Mouse (Mus musculus) hindbrain, embryonic 12.5 days (tissue): ENCODE measurements at regions not wholly inside any gene's neighbourhood (a gene's known extent, or its start where the extent isn't known, plus 50 kb on each side); places are given as distances from the start of the nearest gene placed in this dataset.

Experiments
- ATAC-seq: fragments of 200-750 bp; cut with Nextera tagmentation; 2 replicates; pipeline ENCODE4 v1.8.0; 2017; ENCODE audit warnings: moderate TSS enrichment; ENCODE audit not compliant: low FRiP score
- H3K27ac ChIP-seq: fragments of 300-500 bp; sonication (generic); 2 replicates; pipeline ENCODE4 v1.5.1; 2016; ENCODE audit warnings: mild to moderate bottlenecking
- H3K27me3 ChIP-seq: fragments of 300-500 bp; sonication (generic); 2 replicates; pipeline ENCODE4 v1.6.1; 2016; ENCODE audit warnings: mild to moderate bottlenecking
- H3K36me3 ChIP-seq: fragments of 300-500 bp; sonication (generic); 2 replicates; pipeline ENCODE4 v1.6.1; 2016; ENCODE audit warnings: mild to moderate bottlenecking
- H3K4me1 ChIP-seq: fragments of 300-500 bp; sonication (generic); 2 replicates; pipeline ENCODE4 v1.6.1; 2016
- H3K4me2 ChIP-seq: fragments of 300-500 bp; sonication (generic); replicated peaks from 2 replicates; pipeline ENCODE4 v1.6.1; 2016; ENCODE audit warnings: mild to moderate bottlenecking
- H3K4me3 ChIP-seq: fragments of 300-500 bp; sonication (generic); 2 replicates; pipeline ENCODE4 v1.5.1; 2016; ENCODE audit warnings: mild to moderate bottlenecking
- H3K9ac ChIP-seq: fragments of 300-500 bp; sonication (generic); 2 replicates; pipeline ENCODE4 v1.6.1; 2016; ENCODE audit warnings: mild to moderate bottlenecking, moderate library complexity
- H3K9me3 ChIP-seq: fragments of 300-500 bp; sonication (generic); replicated peaks from 2 replicates; pipeline ENCODE4 v1.6.1; 2016; ENCODE audit warnings: mild to moderate bottlenecking
- WGBS: fragments of 180-500 bp; shearing (Covaris S2); methylation state at CpG from one replicate; pipeline ENCODE4 v1.1.7; 2016; 5-methylcytosine and 5-hydroxymethylcytosine counted together

DNA sequence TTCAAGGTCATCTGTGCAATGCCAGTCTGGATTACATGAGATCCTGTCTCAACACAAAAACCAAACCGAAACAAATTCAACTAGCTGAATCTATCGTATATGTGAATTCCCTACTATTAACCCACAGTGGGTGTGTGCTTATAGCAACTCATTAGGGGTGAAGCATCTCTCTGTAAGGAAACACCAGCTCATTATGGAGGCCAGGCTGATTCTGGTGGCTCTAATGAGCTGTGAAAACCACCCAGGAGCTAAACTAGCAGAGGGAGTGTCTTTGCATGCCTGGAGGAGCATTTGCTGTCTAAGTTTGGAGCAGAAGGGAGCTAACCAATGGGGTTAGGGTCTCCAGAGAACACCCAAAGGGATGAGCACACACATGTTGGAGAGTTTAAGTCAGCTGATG is 54.1 kb upstream of the Adamts2 start:
- Histone ChIP-seq H3K9me3 (no peaks in the 10 kb centered on the region), H3K9ac (no peak overlapping the region), H3K27ac (no peak overlapping the region), H3K4me3 (no peak overlapping the region), H3K4me1 (no peaks in the 10 kb centered on the region), H3K36me3 (no peaks in the 10 kb centered on the region), H3K4me2 (no peak overlapping the region), H3K27me3 (no peaks in the 10 kb centered on the region)
- ATAC-seq = no peak
- WGBS = 74% methylated on average over 2 of the region's 2 CpGs

DNA sequence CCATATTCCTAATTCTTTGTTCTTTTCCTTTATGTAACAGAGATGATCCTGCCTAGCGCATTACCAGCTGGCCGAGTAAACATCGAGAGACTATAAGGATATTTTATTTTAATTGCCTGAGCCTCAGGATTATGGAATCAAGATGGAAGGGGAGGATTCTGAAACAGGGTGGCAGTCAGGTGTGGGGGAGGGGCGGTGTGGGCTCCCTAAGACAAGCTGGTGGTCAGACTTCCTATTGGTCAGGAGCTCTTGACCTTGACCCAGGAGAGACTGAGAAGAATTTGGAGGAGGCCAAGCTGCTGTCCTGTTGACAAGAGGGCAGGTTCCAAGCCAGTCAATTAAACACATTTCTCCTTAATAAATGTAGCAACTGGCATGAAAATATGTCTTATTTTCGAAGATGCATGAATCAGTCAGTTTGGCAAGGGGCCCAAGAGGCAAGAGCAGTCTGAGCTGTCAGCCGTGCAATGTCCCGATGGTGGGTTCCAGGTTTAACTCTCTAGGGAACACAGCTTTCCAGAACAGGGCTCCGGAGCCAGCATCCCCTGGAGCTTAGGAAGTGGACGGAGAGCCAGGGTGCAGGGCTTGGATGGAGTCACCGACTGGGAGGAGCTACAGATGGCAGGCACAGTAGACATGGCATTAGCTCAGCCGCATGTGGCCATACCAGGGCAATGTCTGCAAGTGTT is 55.3 kb upstream of the Adamts2 start:
- no peak overlapping the region for H3K4me2 ChIP-seq
- no peaks in the 10 kb centered on the region for H3K4me1 ChIP-seq
- 88% methylated on average over 11 of the region's 11 CpGs for WGBS
- no peak overlapping the region for H3K27ac ChIP-seq
- H3K27me3 ChIP-seq = no peaks in the 10 kb centered on the region
- no peak for ATAC-seq
- no peaks in the 10 kb centered on the region for H3K9me3 ChIP-seq
- no peak overlapping the region for H3K9ac ChIP-seq
- H3K4me3 ChIP-seq = no peak overlapping the region
- no peaks in the 10 kb centered on the region for H3K36me3 ChIP-seq

DNA sequence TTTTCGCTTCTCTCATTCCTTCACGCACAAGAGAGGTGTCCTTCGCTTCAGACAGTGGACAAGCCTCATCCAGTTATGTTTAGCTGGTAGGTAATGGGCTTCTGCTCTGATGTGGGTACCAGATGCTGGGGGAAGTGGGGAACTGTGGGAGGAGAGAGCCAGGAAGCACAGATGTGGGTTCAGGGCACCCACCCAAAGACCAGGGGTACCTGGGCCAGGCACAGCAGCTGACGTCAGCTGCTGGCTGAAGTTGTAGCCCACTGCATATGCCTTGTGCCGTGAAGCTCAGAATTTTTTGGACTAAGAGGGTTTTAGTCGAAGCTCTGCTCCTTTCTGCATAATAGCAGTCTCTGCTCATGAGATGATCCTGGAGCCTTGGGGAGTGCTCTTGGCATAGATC is 56.5 kb upstream of the Adamts2 start:
- Histone ChIP-seq H3K27me3 (no peaks in the 10 kb centered on the region), H3K36me3 (no peaks in the 10 kb centered on the region), H3K9ac (no peak overlapping the region), H3K4me2 (no peak overlapping the region), H3K27ac (no peak overlapping the region), H3K4me1 (no peaks in the 10 kb centered on the region), H3K4me3 (no peak overlapping the region), H3K9me3 (no peaks in the 10 kb centered on the region)
- no peak for ATAC-seq
- 88% methylated on average over 6 of the region's 6 CpGs for WGBS

DNA sequence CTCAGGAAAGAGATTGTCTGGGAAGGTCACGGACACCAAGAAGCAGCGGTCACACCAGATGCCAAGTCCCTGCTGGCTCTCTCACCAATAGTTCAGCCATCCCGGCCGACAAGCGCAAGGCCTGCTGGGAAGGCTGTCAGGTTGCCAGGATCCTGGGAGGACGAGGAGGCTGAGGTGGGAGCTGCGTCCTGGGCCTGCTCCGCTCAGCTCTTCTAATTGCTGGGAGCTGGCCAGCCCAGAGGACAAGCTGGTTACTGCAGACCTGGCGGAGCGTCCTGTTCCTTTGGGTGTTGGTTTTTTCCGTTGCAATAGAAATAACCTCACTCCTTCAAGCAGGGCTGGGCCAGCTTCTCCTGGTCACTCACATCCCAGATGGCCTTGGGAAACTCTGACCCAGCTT is 61.7 kb upstream of the Adamts2 start:
- H3K4me3 ChIP-seq = no peak overlapping the region
- H3K9me3 ChIP-seq = no peaks in the 10 kb centered on the region
- H3K4me2 ChIP-seq = no peak overlapping the region
- 87% methylated on average over 11 of the region's 11 CpGs for WGBS
- no peaks in the 10 kb centered on the region for H3K27me3 ChIP-seq
- H3K36me3 ChIP-seq = no peaks in the 10 kb centered on the region
- no peaks in the 10 kb centered on the region for H3K4me1 ChIP-seq
- no peak overlapping the region for H3K27ac ChIP-seq
- H3K9ac ChIP-seq = no peak overlapping the region
- ATAC-seq = no peak

DNA sequence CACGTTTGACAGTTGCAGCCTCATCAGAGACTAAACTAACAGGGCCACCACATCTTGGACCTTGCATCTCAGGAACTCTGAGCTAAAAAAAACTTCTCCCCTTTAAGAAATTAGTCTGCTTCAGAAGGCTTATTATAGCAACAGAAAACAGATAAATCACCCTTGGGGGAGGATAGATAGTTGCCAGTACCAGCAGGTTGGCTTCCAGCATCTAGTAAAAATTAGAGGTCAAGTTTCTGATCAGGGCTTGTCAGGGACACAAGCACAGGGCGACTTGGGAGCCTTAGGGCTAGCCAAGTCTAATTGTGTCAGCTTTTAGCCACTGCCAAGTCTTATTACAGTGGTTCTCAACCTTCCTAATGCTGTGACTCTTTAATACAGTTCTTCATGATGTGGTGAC is 67.6 kb upstream of the Adamts2 start:
- Histone ChIP-seq H3K4me3 (no peak overlapping the region), H3K9ac (no peak overlapping the region), H3K27ac (no peak overlapping the region), H3K9me3 (no peaks in the 10 kb centered on the region), H3K4me1 (no peaks in the 10 kb centered on the region), H3K36me3 (no peaks in the 10 kb centered on the region), H3K4me2 (no peak overlapping the region), H3K27me3 (no peaks in the 10 kb centered on the region)
- ATAC-seq = no peak
- WGBS = 46% methylated on average over 2 of the region's 2 CpGs

DNA sequence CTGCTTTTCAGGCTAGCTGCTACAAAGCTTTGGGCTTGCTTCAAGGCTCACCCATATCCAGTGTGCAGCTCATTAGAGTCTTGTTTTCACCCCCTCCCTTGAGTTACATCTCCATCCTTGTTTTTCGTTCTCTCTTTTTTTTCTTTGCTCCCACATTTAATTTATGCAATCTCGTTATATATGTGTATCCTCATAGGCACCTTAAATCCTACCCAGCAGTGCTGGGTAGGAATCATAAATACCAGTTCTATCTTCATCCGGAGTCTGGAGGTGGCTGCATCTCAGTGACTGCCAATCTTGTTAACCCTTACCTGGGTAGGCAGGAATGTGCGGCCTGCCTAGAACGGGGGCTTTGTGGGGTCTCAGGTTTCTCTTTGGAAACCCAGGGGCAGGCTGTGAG is 74.0 kb upstream of the Adamts2 start:
- no peaks in the 10 kb centered on the region for H3K4me1 ChIP-seq
- H3K9ac ChIP-seq = no peak overlapping the region
- 72% methylated on average over 5 of the region's 5 CpGs for WGBS
- no peak overlapping the region for H3K4me3 ChIP-seq
- H3K27ac ChIP-seq = no peak overlapping the region
- H3K36me3 ChIP-seq = no peaks in the 10 kb centered on the region
- no peak overlapping the region for H3K4me2 ChIP-seq
- no peaks in the 10 kb centered on the region for H3K27me3 ChIP-seq
- ATAC-seq = no peak
- H3K9me3 ChIP-seq = no peaks in the 10 kb centered on the region

DNA sequence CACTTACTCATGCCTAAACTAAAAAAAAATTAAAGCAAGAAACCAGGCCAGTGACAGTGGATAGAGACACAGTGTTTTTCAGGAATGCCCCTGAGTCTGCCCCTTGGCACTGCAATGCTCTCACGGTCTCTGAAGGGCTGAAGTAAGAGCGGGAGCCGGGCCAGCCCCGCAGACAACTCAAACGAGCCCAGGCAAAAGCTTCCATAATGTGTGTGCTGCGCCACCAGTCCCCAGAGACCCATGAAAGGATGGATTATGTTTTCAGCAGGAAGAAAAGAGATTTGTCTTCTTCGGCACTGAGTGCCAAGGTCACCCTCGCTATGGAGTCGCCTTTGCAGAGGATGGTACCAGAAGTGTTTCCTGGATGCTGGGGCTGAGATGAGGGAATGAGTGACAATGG is 81.7 kb upstream of the Adamts2 start:
- H3K4me3 ChIP-seq = no peak overlapping the region
- no peak overlapping the region for H3K9ac ChIP-seq
- no peak for ATAC-seq
- H3K9me3 ChIP-seq = no peaks in the 10 kb centered on the region
- no peaks in the 10 kb centered on the region for H3K36me3 ChIP-seq
- H3K4me2 ChIP-seq = no peak overlapping the region
- H3K27ac ChIP-seq = no peak overlapping the region
- H3K27me3 ChIP-seq = no peaks in the 10 kb centered on the region
- 77% methylated on average over 9 of the region's 9 CpGs for WGBS
- H3K4me1 ChIP-seq = peaks cover 3% of the 10 kb centered on the region; the same call in 1 of the 2 replicates

DNA sequence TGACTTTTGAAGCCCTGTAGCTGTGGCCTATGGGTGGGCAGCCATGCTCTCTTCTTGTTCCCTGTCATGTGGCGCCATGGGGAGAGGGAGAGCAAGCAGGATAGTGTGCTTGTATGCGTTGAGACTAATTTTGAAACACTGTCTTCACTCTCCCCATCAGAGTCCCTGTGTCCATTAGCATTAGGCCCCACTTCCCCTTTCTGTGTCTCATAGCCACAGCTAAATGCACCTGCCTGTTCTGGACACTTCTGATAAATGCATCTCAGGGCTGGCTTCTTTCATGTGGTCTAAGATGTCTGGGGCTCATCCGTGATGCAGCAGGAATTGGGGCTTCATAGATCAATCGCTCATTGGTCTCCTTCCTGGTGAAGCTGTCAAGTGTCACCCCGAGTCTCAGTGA is 77.0 kb upstream of the Rufy1 start:
- Histone ChIP-seq H3K9ac (no peak overlapping the region), H3K4me1 (peaks cover 15% of the 10 kb centered on the region), H3K27ac (0 out of 2 replicates have a peak overlapping the region, but pooled peaks have one; percentile 72), H3K4me3 (no peak overlapping the region), H3K27me3 (no peaks in the 10 kb centered on the region), H3K9me3 (no peaks in the 10 kb centered on the region), H3K36me3 (no peaks in the 10 kb centered on the region), H3K4me2 (no peak overlapping the region)
- WGBS = 71% methylated on average over 5 of the region's 5 CpGs
- 0 out of 2 replicates have a peak, but pooled peaks have one; percentile 26 for ATAC-seq

DNA sequence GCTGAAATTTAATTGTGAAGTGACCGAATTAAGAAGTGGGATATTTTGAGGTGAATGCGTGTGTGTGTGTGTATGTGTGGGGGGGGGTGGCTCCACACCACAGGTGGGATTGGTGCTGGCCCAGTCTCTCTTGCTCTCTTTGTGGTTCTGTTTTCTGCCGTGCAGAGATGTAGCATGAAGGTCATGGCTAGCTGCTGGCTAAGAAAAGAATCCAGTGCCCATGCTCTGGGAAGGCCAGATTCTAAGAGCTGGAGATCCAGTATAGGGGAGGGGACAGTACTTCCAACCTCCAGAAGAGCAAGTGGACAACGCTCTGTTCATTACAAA is 76.5 kb upstream of the Rufy1 start:
- Histone ChIP-seq H3K36me3 (no peaks in the 10 kb centered on the region), H3K27ac (peak overlapping the region; percentile 72), H3K27me3 (no peaks in the 10 kb centered on the region), H3K9ac (no peak overlapping the region), H3K9me3 (no peaks in the 10 kb centered on the region), H3K4me1 (peaks cover 15% of the 10 kb centered on the region), H3K4me3 (no peak overlapping the region), H3K4me2 (no peak overlapping the region)
- peak; percentile 11; the same call in 1 of the 2 replicates for ATAC-seq
- WGBS = 63% methylated on average over 4 of the region's 4 CpGs

DNA sequence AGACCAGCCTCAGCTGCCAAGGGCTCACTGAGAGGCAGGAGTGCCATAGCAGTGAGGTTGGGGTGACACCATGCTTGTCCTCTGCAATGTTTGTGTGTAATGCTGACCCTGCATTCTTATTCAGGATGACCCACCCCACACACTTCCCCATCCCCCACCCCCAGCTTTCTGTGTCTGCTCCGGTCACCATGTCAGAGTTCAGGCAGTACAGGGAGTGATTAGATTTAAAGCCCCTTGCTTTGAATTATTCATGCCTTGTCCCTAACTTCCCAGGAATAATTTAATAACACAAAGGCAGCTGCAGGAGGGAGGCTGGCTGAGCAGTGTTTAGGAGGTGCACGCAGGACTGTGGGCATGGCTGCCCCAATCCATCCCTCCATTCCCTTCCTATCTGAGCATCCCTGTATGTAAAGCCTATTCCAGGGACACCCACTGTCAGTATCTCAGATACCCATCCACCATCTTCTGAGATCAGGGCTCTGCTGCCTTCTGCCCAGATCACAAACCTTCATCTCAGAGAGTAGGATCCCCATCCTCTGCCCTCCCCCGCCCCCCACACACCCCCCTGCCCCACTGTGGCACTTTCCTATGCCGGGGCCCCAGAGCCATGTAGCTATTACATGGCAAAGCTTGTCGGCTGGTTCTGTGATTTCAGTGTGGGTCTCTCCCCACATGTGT is 76.0 kb upstream of the Rufy1 start:
- peaks cover 15% of the 10 kb centered on the region for H3K4me1 ChIP-seq
- no peaks in the 10 kb centered on the region for H3K36me3 ChIP-seq
- H3K4me3 ChIP-seq = no peak overlapping the region
- H3K4me2 ChIP-seq = no peak overlapping the region
- 35% methylated on average over 5 of the region's 5 CpGs for WGBS
- peak; percentile 77 for ATAC-seq
- H3K9ac ChIP-seq = no peak overlapping the region
- H3K9me3 ChIP-seq = no peaks in the 10 kb centered on the region
- peak overlapping the region; percentile 72 for H3K27ac ChIP-seq
- no peaks in the 10 kb centered on the region for H3K27me3 ChIP-seq

DNA sequence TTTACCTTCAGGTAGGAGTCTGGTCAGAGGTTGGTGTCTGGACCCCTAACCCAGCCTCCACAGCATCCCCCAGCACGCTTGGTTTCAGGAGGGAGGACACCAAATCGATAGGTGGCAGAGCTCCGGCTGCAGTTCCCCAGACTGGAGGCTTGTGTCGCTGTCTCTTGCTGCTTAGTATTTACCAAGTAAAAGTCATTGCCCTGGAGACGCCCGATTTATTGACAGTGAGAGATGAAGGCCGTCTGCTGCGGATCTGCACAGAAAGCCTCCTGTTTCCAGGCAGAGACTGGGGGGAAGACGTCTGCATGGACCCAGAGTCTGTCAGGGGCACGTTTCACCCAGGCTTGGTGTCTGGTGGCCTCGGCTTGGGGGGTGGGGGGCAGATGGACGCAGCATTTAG is 70.4 kb upstream of the Rufy1 start:
- Histone ChIP-seq H3K4me3 (no peak overlapping the region), H3K36me3 (no peaks in the 10 kb centered on the region), H3K4me1 (peaks cover under 1% of the 10 kb centered on the region), H3K4me2 (no peak overlapping the region), H3K27ac (no peak overlapping the region), H3K27me3 (no peaks in the 10 kb centered on the region), H3K9ac (no peak overlapping the region), H3K9me3 (no peaks in the 10 kb centered on the region)
- no peak for ATAC-seq
- 65% methylated on average over 12 of the region's 12 CpGs for WGBS

DNA sequence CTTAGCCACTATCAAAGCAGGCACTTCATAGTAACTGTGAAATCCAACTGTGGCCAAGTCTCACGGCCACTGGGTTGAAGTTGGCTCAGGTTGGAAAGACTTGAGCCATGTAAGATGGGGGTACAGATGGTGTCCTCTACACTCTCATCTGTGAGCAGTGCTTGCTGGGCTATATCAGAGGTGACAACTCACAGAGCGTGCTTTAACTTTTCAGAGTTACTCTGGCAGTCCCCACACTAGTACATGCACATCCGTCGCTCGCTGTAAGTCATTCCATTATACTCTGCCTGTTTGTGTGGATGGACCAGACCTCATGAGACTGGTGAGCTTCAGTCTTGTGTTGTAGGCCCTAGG is 62.2 kb upstream of the Rufy1 start:
- peaks cover 17% of the 10 kb centered on the region for H3K4me1 ChIP-seq
- 93% methylated on average over 5 of the region's 5 CpGs for WGBS
- H3K27me3 ChIP-seq = no peaks in the 10 kb centered on the region
- H3K4me2 ChIP-seq = no peak overlapping the region
- H3K9me3 ChIP-seq = no peaks in the 10 kb centered on the region; the same call in 1 of the 2 replicates
- H3K4me3 ChIP-seq = no peak overlapping the region
- ATAC-seq = no peak
- H3K27ac ChIP-seq = peak overlapping the region; percentile 81
- no peaks in the 10 kb centered on the region for H3K36me3 ChIP-seq
- no peak overlapping the region for H3K9ac ChIP-seq
